Mouse (Mus musculus): ENCODE data around the gene Prdx1. TPM values are rescaled to one million over a fixed set of nuclear protein-coding genes. Genes with fewer than 3 reads are reported as not detected.
A peak's percentile ranks its signal among the peaks of the same experiment; 100 is the strongest.
"Not testable (repeated sequence)": the region's sequence is repeated elsewhere in the genome, so short reads cannot be mapped to it uniquely, and the experiment has no call there.

Gene Prdx1
- polyA plus RNA-seq, 1 experiment from 2014 or later = 1,350 TPM

- 88% methylated on average over 6 of the region's 6 CpGs for WGBS
- no peak for ATAC-seq (ENCODE audit: insufficient read depth, low FRiP score)
- no peak overlapping the region for H3K27ac ChIP-seq (ENCODE audit: low read length)
- H3K9ac ChIP-seq (ENCODE audit: low read length) = no peak overlapping the region
- H3K4me1 ChIP-seq (ENCODE audit: control insufficient read depth, insufficient read depth, low read length) = peaks cover 13% of the 10 kb centered on the region
- no peak overlapping the region for H3K4me3 ChIP-seq (replicated peaks; ENCODE audit: low read length)
- H3K4me2 ChIP-seq (ENCODE audit: low read depth, low read length) = no peak overlapping the region
- H3K27me3 ChIP-seq (ENCODE audit: control insufficient read depth, insufficient read depth, low read length) = no peaks in the 10 kb centered on the region
- H3K9me3 ChIP-seq (replicated peaks; ENCODE audit: control insufficient read depth, low read length) = no peaks in the 10 kb centered on the region
- no peaks in the 10 kb centered on the region for H3K36me3 ChIP-seq (ENCODE audit: control insufficient read depth, insufficient read depth, low read length)
Observed at GRCm38 (mm10) chr4:116653228-116653627, 32.1 kb upstream of the Prdx1 start.

- Histone ChIP-seq H3K27me3 (ENCODE audit: control insufficient read depth, insufficient read depth, low read length) (no peaks in the 10 kb centered on the region), H3K9ac (ENCODE audit: low read length) (no peak overlapping the region), H3K4me2 (ENCODE audit: low read depth, low read length) (no peak overlapping the region), H3K4me3 (replicated peaks; ENCODE audit: low read length) (no peak overlapping the region), H3K27ac (ENCODE audit: low read length) (no peak overlapping the region), H3K9me3 (replicated peaks; ENCODE audit: control insufficient read depth, low read length) (no peaks in the 10 kb centered on the region), H3K36me3 (ENCODE audit: control insufficient read depth, insufficient read depth, low read length) (no peaks in the 10 kb centered on the region), H3K4me1 (ENCODE audit: control insufficient read depth, insufficient read depth, low read length) (peaks cover 5% of the 10 kb centered on the region)
- 39% methylated on average over 2 of the region's 2 CpGs for WGBS
- ATAC-seq (ENCODE audit: insufficient read depth, low FRiP score) = no peak
Observed at GRCm38 (mm10) chr4:116655100-116655499, 30.2 kb upstream of the Prdx1 start.

- no peaks in the 10 kb centered on the region for H3K9me3 ChIP-seq (replicated peaks; ENCODE audit: control insufficient read depth, low read length)
- no peak overlapping the region for H3K4me3 ChIP-seq (replicated peaks; ENCODE audit: low read length)
- no peak overlapping the region for H3K9ac ChIP-seq (ENCODE audit: low read length)
- no peak overlapping the region for H3K27ac ChIP-seq (ENCODE audit: low read length)
- peaks cover 3% of the 10 kb centered on the region; the same call in 1 of the 2 replicates for H3K4me1 ChIP-seq (ENCODE audit: control insufficient read depth, insufficient read depth, low read length)
- H3K4me2 ChIP-seq (ENCODE audit: low read depth, low read length) = no peak overlapping the region
- WGBS = 73% methylated on average over 3 of the region's 3 CpGs
- H3K27me3 ChIP-seq (ENCODE audit: control insufficient read depth, insufficient read depth, low read length) = no peaks in the 10 kb centered on the region
- ATAC-seq (ENCODE audit: insufficient read depth, low FRiP score) = no peak
- H3K36me3 ChIP-seq (ENCODE audit: control insufficient read depth, insufficient read depth, low read length) = no peaks in the 10 kb centered on the region
Observed at GRCm38 (mm10) chr4:116655658-116656057, 29.7 kb upstream of the Prdx1 start.

- Histone ChIP-seq H3K9ac (ENCODE audit: low read length) (no peak overlapping the region), H3K36me3 (ENCODE audit: control insufficient read depth, insufficient read depth, low read length) (no peaks in the 10 kb centered on the region), H3K4me1 (ENCODE audit: control insufficient read depth, insufficient read depth, low read length) (no peaks in the 10 kb centered on the region), H3K27ac (ENCODE audit: low read length) (no peak overlapping the region), H3K4me2 (ENCODE audit: low read depth, low read length) (no peak overlapping the region), H3K27me3 (ENCODE audit: control insufficient read depth, insufficient read depth, low read length) (no peaks in the 10 kb centered on the region), H3K9me3 (replicated peaks; ENCODE audit: control insufficient read depth, low read length) (no peaks in the 10 kb centered on the region), H3K4me3 (replicated peaks; ENCODE audit: low read length) (no peak overlapping the region)
- ATAC-seq (ENCODE audit: insufficient read depth, low FRiP score) = no peak
- 55% methylated on average over 3 of the region's 3 CpGs for WGBS
Observed at GRCm38 (mm10) chr4:116657971-116658370, 27.4 kb upstream of the Prdx1 start.

GRCm38 (mm10) chr4:116659474-116659873 lies 25.9 kb upstream of the Prdx1 start:
- H3K4me2 ChIP-seq (ENCODE audit: low read depth, low read length) = no peak overlapping the region
- no peaks in the 10 kb centered on the region for H3K4me1 ChIP-seq (ENCODE audit: control insufficient read depth, insufficient read depth, low read length)
- WGBS = 32% methylated on average over 2 of the region's 2 CpGs
- H3K27ac ChIP-seq (ENCODE audit: low read length) = no peak overlapping the region
- no peaks in the 10 kb centered on the region for H3K36me3 ChIP-seq (ENCODE audit: control insufficient read depth, insufficient read depth, low read length)
- no peaks in the 10 kb centered on the region for H3K9me3 ChIP-seq (replicated peaks; ENCODE audit: control insufficient read depth, low read length)
- no peaks in the 10 kb centered on the region for H3K27me3 ChIP-seq (ENCODE audit: control insufficient read depth, insufficient read depth, low read length)
- H3K4me3 ChIP-seq (replicated peaks; ENCODE audit: low read length) = no peak overlapping the region
- H3K9ac ChIP-seq (ENCODE audit: low read length) = no peak overlapping the region
- 0 out of 2 replicates have a peak, but pooled peaks have one; percentile 56 for ATAC-seq (ENCODE audit: insufficient read depth, low FRiP score)

- H3K9me3 ChIP-seq (replicated peaks; ENCODE audit: control insufficient read depth, low read length); ATAC-seq (ENCODE audit: insufficient read depth, low FRiP score); H3K27me3 ChIP-seq (ENCODE audit: control insufficient read depth, insufficient read depth, low read length); H3K9ac ChIP-seq (ENCODE audit: low read length); H3K36me3 ChIP-seq (ENCODE audit: control insufficient read depth, insufficient read depth, low read length); H3K27ac ChIP-seq (ENCODE audit: low read length); H3K4me3 ChIP-seq (replicated peaks; ENCODE audit: low read length); H3K4me1 ChIP-seq (ENCODE audit: control insufficient read depth, insufficient read depth, low read length); H3K4me2 ChIP-seq (ENCODE audit: low read depth, low read length): not testable (repeated sequence)
- WGBS = 70% methylated on average over 6 of the region's 6 CpGs
Observed at GRCm38 (mm10) chr4:116659916-116660315, 25.4 kb upstream of the Prdx1 start.

GRCm38 (mm10) chr4:116660829-116661228 lies 24.5 kb upstream of the Prdx1 start:
- H3K4me2 ChIP-seq (ENCODE audit: low read depth, low read length) = no peak overlapping the region
- no peaks in the 10 kb centered on the region for H3K9me3 ChIP-seq (replicated peaks; ENCODE audit: control insufficient read depth, low read length)
- no peaks in the 10 kb centered on the region for H3K4me1 ChIP-seq (ENCODE audit: control insufficient read depth, insufficient read depth, low read length)
- H3K4me3 ChIP-seq (replicated peaks; ENCODE audit: low read length) = no peak overlapping the region
- H3K27me3 ChIP-seq (ENCODE audit: control insufficient read depth, insufficient read depth, low read length) = no peaks in the 10 kb centered on the region
- H3K9ac ChIP-seq (ENCODE audit: low read length) = no peak overlapping the region
- WGBS = 71% methylated on average over 6 of the region's 6 CpGs
- ATAC-seq (ENCODE audit: insufficient read depth, low FRiP score) = no peak
- H3K27ac ChIP-seq (ENCODE audit: low read length) = no peak overlapping the region
- H3K36me3 ChIP-seq (ENCODE audit: control insufficient read depth, insufficient read depth, low read length) = no peaks in the 10 kb centered on the region

- no peak overlapping the region for H3K4me3 ChIP-seq (replicated peaks; ENCODE audit: low read length)
- H3K27me3 ChIP-seq (ENCODE audit: control insufficient read depth, insufficient read depth, low read length) = no peaks in the 10 kb centered on the region
- no peak overlapping the region for H3K4me2 ChIP-seq (ENCODE audit: low read depth, low read length)
- no peaks in the 10 kb centered on the region for H3K9me3 ChIP-seq (replicated peaks; ENCODE audit: control insufficient read depth, low read length)
- H3K36me3 ChIP-seq (ENCODE audit: control insufficient read depth, insufficient read depth, low read length) = no peaks in the 10 kb centered on the region
- H3K27ac ChIP-seq (ENCODE audit: low read length) = no peak overlapping the region
- no peak overlapping the region for H3K9ac ChIP-seq (ENCODE audit: low read length)
- no peak for ATAC-seq (ENCODE audit: insufficient read depth, low FRiP score)
- WGBS = 88% methylated on average over 1 of the region's 1 CpGs
- H3K4me1 ChIP-seq (ENCODE audit: control insufficient read depth, insufficient read depth, low read length) = no peaks in the 10 kb centered on the region
Observed at GRCm38 (mm10) chr4:116661998-116662397, 23.3 kb upstream of the Prdx1 start.

- WGBS = 62% methylated on average over 4 of the region's 4 CpGs
- Histone ChIP-seq H3K27me3 (ENCODE audit: control insufficient read depth, insufficient read depth, low read length) (no peaks in the 10 kb centered on the region), H3K27ac (ENCODE audit: low read length) (no peak overlapping the region), H3K4me2 (ENCODE audit: low read depth, low read length) (no peak overlapping the region), H3K9me3 (replicated peaks; ENCODE audit: control insufficient read depth, low read length) (no peaks in the 10 kb centered on the region), H3K9ac (ENCODE audit: low read length) (no peak overlapping the region), H3K4me3 (replicated peaks; ENCODE audit: low read length) (no peak overlapping the region), H3K36me3 (ENCODE audit: control insufficient read depth, insufficient read depth, low read length) (no peaks in the 10 kb centered on the region), H3K4me1 (ENCODE audit: control insufficient read depth, insufficient read depth, low read length) (0 out of 2 replicates have a peak, but pooled peaks cover 3% of the 10 kb centered on the region)
- ATAC-seq (ENCODE audit: insufficient read depth, low FRiP score) = no peak
Observed at GRCm38 (mm10) chr4:116666625-116667024, 18.7 kb upstream of the Prdx1 start.

GRCm38 (mm10) chr4:116668145-116668544 lies 17.2 kb upstream of the Prdx1 start:
- no peaks in the 10 kb centered on the region for H3K36me3 ChIP-seq (ENCODE audit: control insufficient read depth, insufficient read depth, low read length)
- 0 out of 2 replicates have a peak, but pooled peaks cover 3% of the 10 kb centered on the region for H3K4me1 ChIP-seq (ENCODE audit: control insufficient read depth, insufficient read depth, low read length)
- no peak overlapping the region for H3K9ac ChIP-seq (ENCODE audit: low read length)
- no peaks in the 10 kb centered on the region for H3K9me3 ChIP-seq (replicated peaks; ENCODE audit: control insufficient read depth, low read length)
- H3K4me2 ChIP-seq (ENCODE audit: low read depth, low read length) = no peak overlapping the region
- H3K27ac ChIP-seq (ENCODE audit: low read length) = peak overlapping the region; percentile 27; the same call in 1 of the 2 replicates
- 48% methylated on average over 3 of the region's 3 CpGs for WGBS
- no peak overlapping the region for H3K4me3 ChIP-seq (replicated peaks; ENCODE audit: low read length)
- H3K27me3 ChIP-seq (ENCODE audit: control insufficient read depth, insufficient read depth, low read length) = no peaks in the 10 kb centered on the region
- ATAC-seq (ENCODE audit: insufficient read depth, low FRiP score) = no peak

Measured in stomach, embryonic 16.5 days (tissue).